Mouse (Mus musculus): ENCODE results near the gene Vps29. TPM values are rescaled to one million over a fixed set of nuclear protein-coding genes. Genes with fewer than 3 reads are reported as not detected.

Gene Vps29
- polyA plus RNA-seq, 1 experiment, result 32.0 TPM

DNA sequence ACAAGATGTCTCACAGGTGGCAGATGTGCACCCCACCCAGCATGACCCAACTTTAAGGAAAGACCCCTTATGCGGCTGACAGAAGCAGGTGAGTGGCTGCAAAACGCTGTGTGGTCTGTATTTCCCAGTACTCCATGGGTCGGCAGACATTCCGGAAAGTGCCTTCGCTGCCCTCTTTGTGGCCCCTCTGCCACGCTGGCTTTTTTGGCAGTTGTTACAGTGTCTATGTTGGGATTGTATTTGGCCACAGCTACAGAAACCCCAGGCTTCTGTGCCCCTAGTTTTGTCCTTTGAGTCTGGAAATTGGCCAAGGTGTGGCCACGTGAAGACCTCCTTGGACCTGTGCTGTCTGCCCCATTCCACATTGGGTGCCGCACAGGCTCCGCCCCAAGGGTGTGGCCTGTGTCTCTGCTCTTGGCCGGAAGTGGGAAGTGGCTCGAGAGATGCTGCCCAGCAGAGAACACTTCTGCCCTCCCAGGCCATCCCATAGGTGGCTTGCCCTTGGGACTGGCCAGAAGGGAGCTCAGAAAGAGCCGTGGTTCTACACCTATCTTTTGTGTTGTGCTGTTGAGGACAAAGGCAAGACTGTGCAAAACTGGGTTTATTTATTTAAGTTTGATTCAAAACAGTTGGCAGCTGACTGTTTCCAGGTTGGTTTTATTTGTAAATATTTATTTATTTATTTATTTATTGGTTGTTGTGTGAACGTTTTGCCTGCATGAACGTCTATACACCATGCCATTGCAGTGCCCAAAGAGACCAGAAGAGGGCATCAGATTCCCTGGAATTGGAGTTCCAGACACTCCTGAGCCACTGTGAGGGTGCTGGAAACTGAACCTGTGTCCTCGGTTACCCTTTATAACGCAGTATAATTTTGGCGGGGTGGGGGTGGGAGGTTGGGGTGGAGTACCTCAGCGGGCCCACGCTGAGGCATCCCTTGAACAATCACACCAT lies 55.8 kb downstream of the Vps29 start:
- H3K4me1 ChIP-seq (ENCODE audit: control insufficient read depth, insufficient read depth, low read length), result no peaks in the 10 kb centered on the region
- H3K27ac ChIP-seq (ENCODE audit: control insufficient read depth, insufficient read depth, low read depth, low read length, poor library complexity), result no peak overlapping the region
- no peak overlapping the region for H3K4me3 ChIP-seq (replicated peaks; ENCODE audit: control insufficient read depth, low read depth, low read length)
- WGBS, result 89% methylated on average over 19 of the region's 19 CpGs
- TF ChIP-seq POLR2A (IDR thresholded peaks at IDR 0.05; ENCODE audit: borderline replicate concordance, control insufficient read depth, low read depth, low read length), result no peak
- TF ChIP-seq CTCF (IDR thresholded peaks at IDR 0.05; ENCODE audit: control insufficient read depth, insufficient read depth, low read length), result no peak

DNA sequence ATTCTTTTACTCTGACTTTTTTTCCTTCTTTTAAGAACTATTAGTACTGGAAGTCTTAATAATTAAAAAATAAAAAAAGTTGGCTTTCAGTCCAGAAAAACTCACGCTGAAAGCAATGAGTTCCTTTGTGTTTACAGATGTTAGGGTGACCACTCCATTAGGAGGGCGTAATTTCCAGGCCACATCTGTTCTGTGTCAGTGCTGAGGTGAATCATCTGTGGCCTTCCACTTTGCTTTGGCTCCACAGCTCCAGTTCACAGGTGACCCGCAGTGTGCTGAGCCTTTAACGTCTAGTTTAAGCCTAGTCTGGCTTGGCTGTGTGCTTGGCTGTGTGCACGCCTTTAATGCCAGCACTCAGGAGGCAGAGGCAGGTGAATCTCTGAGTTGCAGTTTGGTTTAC lies 57.7 kb downstream of the Vps29 start:
- Histone ChIP-seq H3K27ac (ENCODE audit: control insufficient read depth, insufficient read depth, low read depth, low read length, poor library complexity) (no peak overlapping the region), H3K4me1 (ENCODE audit: control insufficient read depth, insufficient read depth, low read length) (no peaks in the 10 kb centered on the region), H3K4me3 (replicated peaks; ENCODE audit: control insufficient read depth, low read depth, low read length) (no peak overlapping the region)
- TF ChIP-seq POLR2A (IDR thresholded peaks at IDR 0.05; ENCODE audit: borderline replicate concordance, control insufficient read depth, low read depth, low read length), result no peak
- no peak for TF ChIP-seq CTCF (IDR thresholded peaks at IDR 0.05; ENCODE audit: control insufficient read depth, insufficient read depth, low read length)
- WGBS, result 87% methylated on average over 5 of the region's 5 CpGs

- Histone ChIP-seq H3K4me1 (ENCODE audit: control insufficient read depth, insufficient read depth, low read length) (no peaks in the 10 kb centered on the region), H3K27ac (ENCODE audit: control insufficient read depth, insufficient read depth, low read depth, low read length, poor library complexity) (no peak overlapping the region), H3K4me3 (replicated peaks; ENCODE audit: control insufficient read depth, low read depth, low read length) (no peak overlapping the region)
- WGBS, result 62% methylated on average over 6 of the region's 6 CpGs
- TF ChIP-seq POLR2A (IDR thresholded peaks at IDR 0.05; ENCODE audit: borderline replicate concordance, control insufficient read depth, low read depth, low read length) (no peak), CTCF (IDR thresholded peaks at IDR 0.05; ENCODE audit: control insufficient read depth, insufficient read depth, low read length) (no peak)
Observed at GRCm38 (mm10) chr5:122412826-122413225, 58.7 kb downstream of the Vps29 start.

DNA sequence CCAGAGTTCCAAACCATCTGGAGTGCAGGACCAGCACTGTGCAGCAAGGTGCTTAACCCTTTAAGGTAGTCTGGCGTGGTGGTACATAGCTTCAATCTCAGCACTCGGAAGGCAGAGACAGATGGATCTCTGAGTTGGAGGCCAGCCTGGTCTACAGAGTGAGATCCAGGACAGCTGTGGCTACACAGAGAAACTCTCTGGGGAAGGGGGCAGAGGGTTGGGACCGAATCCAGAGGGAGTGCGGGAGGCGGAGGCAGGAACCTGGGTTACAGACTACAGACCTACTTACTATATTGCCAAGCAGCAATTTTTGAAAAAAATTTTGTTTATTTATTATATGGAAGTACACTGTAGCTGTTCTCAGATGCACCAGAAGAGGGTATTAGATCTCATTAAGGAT lies 60.2 kb downstream of the Vps29 start:
- no peak for TF ChIP-seq CTCF (IDR thresholded peaks at IDR 0.05; ENCODE audit: control insufficient read depth, insufficient read depth, low read length)
- TF ChIP-seq POLR2A (IDR thresholded peaks at IDR 0.05; ENCODE audit: borderline replicate concordance, control insufficient read depth, low read depth, low read length), result no peak
- WGBS, result 90% methylated on average over 5 of the region's 5 CpGs
- no peak overlapping the region for H3K27ac ChIP-seq (ENCODE audit: control insufficient read depth, insufficient read depth, low read depth, low read length, poor library complexity)

More for the DNA sequence above, 60.2 kb downstream of the Vps29 start:
- Histone ChIP-seq H3K4me3 (replicated peaks; ENCODE audit: control insufficient read depth, low read depth, low read length) (no peak overlapping the region), H3K4me1 (ENCODE audit: control insufficient read depth, insufficient read depth, low read length) (no peaks in the 10 kb centered on the region)

Other genes with a start within 250 kb of the Vps29 start
- 4.5 and 8.2 TPM in 2 replicates for gene Ccdc63, start 213.5 kb upstream of the Vps29 start, polyA plus RNA-seq (2011; ENCODE audit: insufficient read depth, insufficient read length, low replicate concordance, missing spikeins)
- gene Ppp1cc, start 196.1 kb upstream of the Vps29 start, polyA plus RNA-seq (2011; ENCODE audit: insufficient read depth, insufficient read length, low replicate concordance, missing spikeins), result 221 and 312 TPM in 2 replicates
- 18.2 and 30.0 TPM in 2 replicates for gene Hvcn1, start 147.6 kb upstream of the Vps29 start, polyA plus RNA-seq (2011; ENCODE audit: insufficient read depth, insufficient read length, low replicate concordance, missing spikeins)
- gene Tctn1, start 89.9 kb upstream of the Vps29 start, polyA plus RNA-seq (2011; ENCODE audit: insufficient read depth, insufficient read length, low replicate concordance, missing spikeins), result 6.5 and 17.7 TPM in 2 replicates
- 5.0 and 7.2 TPM in 2 replicates for gene Pptc7, start 70.0 kb upstream of the Vps29 start, polyA plus RNA-seq (2011; ENCODE audit: insufficient read depth, insufficient read length, low replicate concordance, missing spikeins)
- 2.1 and 4.1 TPM in 2 replicates for gene Rad9b, start 136 bp upstream of the Vps29 start, polyA plus RNA-seq (2011; ENCODE audit: insufficient read depth, insufficient read length, low replicate concordance, missing spikeins)
- gene Gpn3, start 17.5 kb downstream of the Vps29 start, polyA plus RNA-seq (2011; ENCODE audit: insufficient read depth, insufficient read length, low replicate concordance, missing spikeins), result 12.9 and 16.1 TPM in 2 replicates
- gene Fam216a, start 18.0 kb downstream of the Vps29 start, polyA plus RNA-seq (2011; ENCODE audit: insufficient read depth, insufficient read length, low replicate concordance, missing spikeins), result 14.6 and 16.4 TPM in 2 replicates
- 280 and 397 TPM in 2 replicates for gene Arpc3, start 37.5 kb downstream of the Vps29 start, polyA plus RNA-seq (2011; ENCODE audit: insufficient read depth, insufficient read length, low replicate concordance, missing spikeins)
- 17.7 and 17.8 TPM in 2 replicates for gene Anapc7, start 67.3 kb downstream of the Vps29 start, polyA plus RNA-seq (2011; ENCODE audit: insufficient read depth, insufficient read length, low replicate concordance, missing spikeins)
- gene Atp2a2, start 147.9 kb downstream of the Vps29 start, polyA plus RNA-seq (2011; ENCODE audit: insufficient read depth, insufficient read length, low replicate concordance, missing spikeins), result 19.9 and 35.8 TPM in 2 replicates

All from bone marrow, adult 2 months (tissue).